Mouse (Mus musculus): ENCODE results near the gene Gm10715. TPM values are rescaled to one million over a fixed set of nuclear protein-coding genes. Genes with fewer than 3 reads are reported as not detected.
"Not testable (repeated sequence)": the region's sequence is repeated elsewhere in the genome, so short reads cannot be mapped to it uniquely, and the experiment has no call there.

The Gm10715 gene
- total RNA-seq (2017) = 6.5 and 13.1 TPM in 2 replicates

- not testable (repeated sequence) for ATAC-seq (ENCODE audit: extremely low read depth, insufficient number of reproducible peaks, low FRiP score, poor library complexity, severe bottlenecking)
Observed at GRCm38 (mm10) chr9:3036577-3036976, at the start of gene Gm10715. Gm10715 (plus strand) TSS chr9:3036877.

DNA sequence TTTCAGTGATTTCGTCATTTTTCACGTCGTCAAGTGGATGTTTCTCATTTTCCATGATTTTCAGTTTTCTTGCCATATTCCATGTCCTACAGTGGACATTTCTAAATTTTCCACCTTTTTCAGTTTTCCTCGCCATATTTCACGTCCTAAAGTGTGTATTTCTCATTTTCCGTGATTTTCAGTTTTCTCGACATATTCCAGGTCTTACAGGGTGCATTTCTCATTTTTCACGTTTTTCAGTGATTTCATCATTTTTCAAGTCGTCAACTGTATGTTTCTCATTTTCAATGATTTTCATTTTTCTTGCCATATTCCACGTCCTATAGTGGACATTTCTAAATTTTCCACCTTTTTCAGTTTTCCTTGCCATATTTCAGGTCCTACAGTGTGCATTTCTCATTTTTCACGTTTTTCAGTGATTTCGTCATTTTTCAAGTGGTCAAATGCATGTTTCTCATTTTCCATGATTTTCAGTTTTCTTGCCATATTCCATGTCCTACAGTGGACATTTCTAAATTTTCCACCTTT lies 36.2 kb upstream of the Gm10715 start, which contains the start of gene Gm10722:
Gene Gm10722 (plus strand): TSS at position 478 of the 528 bp plus-strand sequence.
- not testable (repeated sequence) for ATAC-seq (ENCODE audit: extremely low read depth, insufficient number of reproducible peaks, low FRiP score, poor library complexity, severe bottlenecking)

GRCm38 (mm10) chr9:3001006-3001405 lies 35.7 kb upstream of the Gm10715 start:
- ATAC-seq (ENCODE audit: extremely low read depth, insufficient number of reproducible peaks, low FRiP score, poor library complexity, severe bottlenecking) = not testable (repeated sequence)

DNA sequence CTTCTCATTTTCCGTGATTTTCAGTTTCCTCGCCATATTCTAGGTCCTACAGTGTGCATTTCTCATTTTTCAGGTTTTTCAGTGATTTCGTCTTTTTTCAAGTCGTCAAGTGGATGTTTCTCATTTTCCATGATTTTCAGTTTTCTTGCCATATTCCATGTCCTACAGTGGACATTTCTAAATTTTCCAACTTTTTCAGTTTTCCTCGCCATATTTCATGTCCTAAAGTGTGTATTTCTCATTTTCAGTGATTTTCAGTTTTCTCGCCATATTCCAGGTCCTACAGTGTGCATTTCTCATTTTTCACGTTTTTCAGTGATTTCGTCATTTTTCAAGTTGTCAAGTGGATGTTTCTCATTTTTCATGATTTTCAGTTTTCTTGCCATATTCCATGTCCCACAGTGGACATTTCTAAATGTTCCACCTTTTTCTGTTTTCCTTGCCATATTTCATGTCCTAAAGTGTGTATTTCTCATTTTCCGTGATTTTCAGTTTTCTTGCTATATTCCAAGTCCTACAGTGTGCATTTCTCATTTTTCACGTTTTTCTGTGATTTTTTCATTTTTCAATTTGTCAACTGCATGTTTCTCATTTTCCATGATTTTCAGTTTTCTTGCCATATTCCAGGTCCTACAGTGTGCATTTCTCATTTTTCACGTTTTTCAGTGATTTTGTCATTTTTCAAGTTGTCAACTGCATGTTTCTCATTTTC lies 34.6 kb upstream of the Gm10715 start:
- ATAC-seq (ENCODE audit: extremely low read depth, insufficient number of reproducible peaks, low FRiP score, poor library complexity, severe bottlenecking) = peak; percentile 22; the same call in 1 of the 2 replicates

GRCm38 (mm10) chr9:3002794-3003396 lies 33.8 kb upstream of the Gm10715 start, which contains the start of gene Gm11168:
Gm11168 (plus strand) TSS chr9:3003346.
- ATAC-seq (ENCODE audit: extremely low read depth, insufficient number of reproducible peaks, low FRiP score, poor library complexity, severe bottlenecking) = not testable (repeated sequence)

DNA sequence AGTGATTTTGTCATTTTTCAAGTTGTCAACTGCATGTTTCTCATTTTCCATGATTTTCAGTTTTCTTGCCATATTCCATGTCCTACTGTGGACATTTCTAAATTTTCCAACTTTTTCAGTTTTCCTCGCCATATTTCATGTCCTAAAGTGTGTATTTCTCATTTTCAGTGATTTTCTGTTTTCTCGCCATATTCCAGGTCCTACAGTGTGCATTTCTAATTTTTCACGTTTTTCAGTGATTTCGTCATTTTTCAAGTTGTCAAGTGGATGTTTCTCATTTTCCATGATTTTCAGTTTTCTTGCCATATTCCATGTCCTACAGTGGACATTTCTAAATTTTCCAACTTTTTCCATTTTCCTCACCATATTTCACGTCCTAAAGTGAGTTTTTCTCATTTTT lies 30.5 kb upstream of the Gm10715 start:
- peak; percentile 27 for ATAC-seq (ENCODE audit: extremely low read depth, insufficient number of reproducible peaks, low FRiP score, poor library complexity, severe bottlenecking)

GRCm38 (mm10) chr9:3006636-3007035 lies 30.0 kb upstream of the Gm10715 start:
- not testable (repeated sequence) for ATAC-seq (ENCODE audit: extremely low read depth, insufficient number of reproducible peaks, low FRiP score, poor library complexity, severe bottlenecking)

- ATAC-seq (ENCODE audit: extremely low read depth, insufficient number of reproducible peaks, low FRiP score, poor library complexity, severe bottlenecking) = peak; percentile 21
Observed at GRCm38 (mm10) chr9:3007272-3007671, 29.4 kb upstream of the Gm10715 start.

GRCm38 (mm10) chr9:3009331-3009730 lies 27.3 kb upstream of the Gm10715 start:
- ATAC-seq (ENCODE audit: extremely low read depth, insufficient number of reproducible peaks, low FRiP score, poor library complexity, severe bottlenecking) = peak; percentile 13

DNA sequence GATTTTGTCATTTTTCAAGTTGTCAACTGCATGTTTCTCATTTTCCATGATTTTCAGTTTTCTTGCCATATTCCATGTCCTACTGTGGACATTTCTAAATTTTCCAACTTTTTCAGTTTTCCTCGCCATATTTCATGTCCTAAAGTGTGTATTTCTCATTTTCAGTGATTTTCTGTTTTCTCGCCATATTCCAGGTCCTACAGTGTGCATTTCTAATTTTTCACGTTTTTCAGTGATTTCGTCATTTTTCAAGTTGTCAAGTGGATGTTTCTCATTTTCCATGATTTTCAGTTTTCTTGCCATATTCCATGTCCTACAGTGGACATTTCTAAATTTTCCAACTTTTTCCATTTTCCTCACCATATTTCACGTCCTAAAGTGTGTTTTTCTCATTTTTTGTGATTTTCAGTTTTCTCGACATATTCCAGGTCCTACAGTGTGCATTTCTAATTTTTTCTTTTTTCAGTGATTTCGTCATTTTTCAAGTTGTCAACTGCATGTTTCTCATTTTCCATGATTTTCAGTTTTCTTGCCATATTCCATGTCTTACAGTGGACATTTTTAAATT lies 24.5 kb upstream of the Gm10715 start:
- ATAC-seq (ENCODE audit: extremely low read depth, insufficient number of reproducible peaks, low FRiP score, poor library complexity, severe bottlenecking) = peak; percentile 43

DNA sequence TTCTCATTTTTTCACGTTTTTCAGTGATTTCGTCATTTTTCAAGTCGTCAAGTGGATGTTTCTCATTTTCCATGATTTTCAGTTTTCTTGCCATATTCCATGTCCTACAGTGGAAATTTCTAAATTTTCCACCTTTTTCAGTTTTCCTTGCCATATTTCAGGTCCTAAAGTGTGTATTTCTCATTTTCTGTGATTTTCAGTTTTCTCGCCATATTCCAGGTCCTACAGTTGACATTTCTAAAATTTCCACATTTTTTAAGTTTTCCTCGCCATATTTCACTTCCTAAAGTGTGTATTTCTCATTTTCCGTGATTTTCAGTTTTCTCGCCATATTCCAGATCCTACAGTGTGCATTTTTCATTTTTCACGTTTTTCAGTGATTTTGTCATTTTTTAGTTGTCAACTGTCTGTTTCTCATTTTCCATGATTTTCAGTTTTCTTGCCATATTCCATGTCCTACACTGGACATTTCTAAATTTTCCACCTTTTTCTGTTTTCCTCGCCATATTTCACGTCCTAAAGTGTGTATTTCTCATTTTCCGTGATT lies 23.9 kb upstream of the Gm10715 start, which contains the start of gene Gm10721:
Gene Gm10721 (plus strand): TSS at position 408 of the 547 bp plus-strand sequence.
- peak; percentile 23 for ATAC-seq (ENCODE audit: extremely low read depth, insufficient number of reproducible peaks, low FRiP score, poor library complexity, severe bottlenecking)

DNA sequence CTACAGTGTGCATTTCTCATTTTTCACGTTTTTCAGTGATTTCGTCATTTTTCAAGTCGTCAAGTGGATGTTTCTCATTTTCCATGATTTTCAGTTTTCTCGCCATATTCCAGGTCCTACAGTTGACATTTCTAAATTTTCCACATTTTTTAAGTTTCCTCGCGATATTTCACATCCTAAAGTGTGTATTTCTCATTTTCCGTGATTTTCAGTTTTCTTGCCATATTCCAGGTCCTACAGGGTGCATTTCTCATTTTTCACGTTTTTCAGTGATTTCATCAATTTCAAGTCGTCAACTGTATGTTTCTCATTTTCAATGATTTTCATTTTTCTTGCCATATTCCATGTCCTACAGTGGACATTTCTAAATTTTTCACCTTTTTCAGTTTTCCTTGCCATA lies 21.3 kb upstream of the Gm10715 start, which contains the start of gene Gm10720:
Gene Gm10720 (plus strand): TSS at position 301 of the 400 bp plus-strand sequence.
- not testable (repeated sequence) for ATAC-seq (ENCODE audit: extremely low read depth, insufficient number of reproducible peaks, low FRiP score, poor library complexity, severe bottlenecking)

DNA sequence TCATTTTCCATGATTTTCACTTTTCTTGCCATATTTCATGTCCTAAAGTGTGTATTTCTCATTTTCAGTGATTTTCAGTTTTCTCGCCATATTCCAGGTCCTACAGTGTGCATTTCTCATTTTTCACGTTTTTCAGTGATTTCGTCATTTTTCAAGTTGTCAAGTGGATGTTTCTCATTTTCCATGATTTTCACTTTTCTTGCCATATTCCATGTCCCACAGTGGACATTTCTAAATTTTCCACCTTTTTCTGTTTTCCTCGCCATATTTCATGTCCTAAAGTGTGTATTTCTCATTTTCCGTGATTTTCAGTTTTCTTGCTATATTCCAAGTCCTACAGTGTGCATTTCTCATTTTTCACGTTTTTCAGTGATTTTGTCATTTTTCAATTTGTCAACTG lies 20.8 kb upstream of the Gm10715 start:
- ATAC-seq (ENCODE audit: extremely low read depth, insufficient number of reproducible peaks, low FRiP score, poor library complexity, severe bottlenecking) = not testable (repeated sequence)

- ATAC-seq (ENCODE audit: extremely low read depth, insufficient number of reproducible peaks, low FRiP score, poor library complexity, severe bottlenecking) = not testable (repeated sequence)
Observed at GRCm38 (mm10) chr9:3017108-3017507, 19.6 kb upstream of the Gm10715 start, which contains the start of gene Gm10719. Gm10719 (plus strand) TSS chr9:3017408.

DNA sequence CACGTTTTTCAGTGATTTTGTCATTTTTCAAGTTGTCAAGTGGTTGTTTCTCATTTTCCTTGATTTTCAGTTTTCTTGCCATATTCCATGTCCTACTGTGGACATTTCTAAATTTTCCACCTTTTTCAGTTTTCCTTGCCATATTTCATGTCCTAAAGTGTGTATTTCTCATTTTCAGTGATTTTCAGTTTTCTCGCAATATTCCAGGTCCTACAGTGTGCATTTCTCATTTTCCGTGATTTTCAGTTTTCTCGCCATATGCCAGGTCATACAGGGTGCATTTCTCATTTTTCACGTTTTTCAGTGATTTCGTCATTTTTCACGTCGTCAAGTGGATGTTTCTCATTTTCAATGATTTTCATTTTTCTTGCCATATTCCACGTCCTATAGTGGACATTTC lies 17.7 kb upstream of the Gm10715 start:
- ATAC-seq (ENCODE audit: extremely low read depth, insufficient number of reproducible peaks, low FRiP score, poor library complexity, severe bottlenecking) = not testable (repeated sequence)

DNA sequence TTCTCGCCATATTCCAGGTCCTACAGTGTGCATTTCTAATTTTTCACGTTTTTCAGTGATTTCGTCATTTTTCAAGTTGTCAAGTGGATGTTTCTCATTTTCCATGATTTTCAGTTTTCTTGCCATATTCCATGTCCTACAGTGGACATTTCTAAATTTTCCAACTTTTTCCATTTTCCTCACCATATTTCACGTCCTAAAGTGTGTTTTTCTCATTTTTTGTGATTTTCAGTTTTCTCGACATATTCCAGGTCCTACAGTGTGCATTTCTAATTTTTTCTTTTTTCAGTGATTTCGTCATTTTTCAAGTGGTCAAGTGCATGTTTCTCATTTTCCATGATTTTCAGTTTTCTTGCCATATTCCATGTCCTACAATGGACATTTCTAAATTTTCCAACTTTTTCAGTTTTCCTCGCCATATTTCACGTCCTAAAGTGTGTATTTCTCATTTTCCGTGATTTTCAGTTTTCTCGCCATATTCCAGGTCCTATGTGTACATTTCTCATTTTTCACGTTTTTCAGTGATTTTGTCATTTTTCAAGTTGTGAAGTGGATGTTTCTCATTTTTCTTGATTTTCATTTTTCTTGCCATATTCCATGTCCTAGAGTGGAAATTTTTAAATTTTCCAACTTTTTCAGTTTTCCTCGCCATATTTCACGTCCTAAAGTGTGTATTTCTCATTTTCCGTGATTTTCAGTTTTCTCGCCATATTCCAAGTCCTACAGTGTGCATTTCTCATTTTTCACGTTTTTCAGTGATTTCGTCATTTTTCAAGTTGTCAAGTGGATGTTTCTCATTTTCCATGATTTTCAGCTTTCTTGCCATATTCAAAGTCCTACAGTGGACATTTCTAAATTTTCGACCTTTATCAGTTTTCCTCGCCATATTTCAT lies 16.6 kb upstream of the Gm10715 start:
- peak; percentile 41 for ATAC-seq (ENCODE audit: extremely low read depth, insufficient number of reproducible peaks, low FRiP score, poor library complexity, severe bottlenecking)

DNA sequence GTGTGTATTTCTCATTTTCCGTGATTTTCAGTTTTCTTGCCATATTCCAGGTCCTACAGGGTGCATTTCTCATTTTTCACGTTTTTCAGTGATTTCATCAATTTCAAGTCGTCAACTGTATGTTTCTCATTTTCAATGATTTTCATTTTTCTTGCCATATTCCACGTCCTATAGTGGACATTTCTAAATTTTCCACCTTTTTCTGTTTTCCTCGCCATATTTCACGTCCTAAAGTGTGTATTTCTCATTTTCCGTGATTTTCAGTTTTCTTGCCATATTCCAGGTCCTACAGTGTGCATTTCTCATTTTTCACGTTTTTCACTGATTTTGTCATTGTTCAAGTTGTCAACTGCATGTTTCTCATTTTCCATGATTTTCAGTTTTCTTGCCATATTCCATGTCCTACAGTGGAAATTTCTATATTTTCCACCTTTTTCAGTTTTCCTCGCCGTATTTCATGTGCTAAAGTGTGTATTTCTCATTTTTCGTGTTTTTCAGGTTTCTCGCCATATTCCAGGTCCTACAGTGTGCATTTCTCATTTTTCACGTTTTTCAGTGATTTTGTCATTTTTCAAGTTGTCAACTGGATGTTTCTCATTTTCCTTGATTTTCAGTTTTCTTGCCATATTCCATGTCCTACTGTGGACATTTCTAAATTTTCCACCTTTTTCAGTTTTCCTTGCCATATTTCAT lies 14.2 kb upstream of the Gm10715 start:
- ATAC-seq (ENCODE audit: extremely low read depth, insufficient number of reproducible peaks, low FRiP score, poor library complexity, severe bottlenecking) = not testable (repeated sequence)

Measured in neutrophil, adult 5-6 weeks (primary cell).